Mouse (Mus musculus): Measurements from ENCODE around the gene Bahcc1.

DNA sequence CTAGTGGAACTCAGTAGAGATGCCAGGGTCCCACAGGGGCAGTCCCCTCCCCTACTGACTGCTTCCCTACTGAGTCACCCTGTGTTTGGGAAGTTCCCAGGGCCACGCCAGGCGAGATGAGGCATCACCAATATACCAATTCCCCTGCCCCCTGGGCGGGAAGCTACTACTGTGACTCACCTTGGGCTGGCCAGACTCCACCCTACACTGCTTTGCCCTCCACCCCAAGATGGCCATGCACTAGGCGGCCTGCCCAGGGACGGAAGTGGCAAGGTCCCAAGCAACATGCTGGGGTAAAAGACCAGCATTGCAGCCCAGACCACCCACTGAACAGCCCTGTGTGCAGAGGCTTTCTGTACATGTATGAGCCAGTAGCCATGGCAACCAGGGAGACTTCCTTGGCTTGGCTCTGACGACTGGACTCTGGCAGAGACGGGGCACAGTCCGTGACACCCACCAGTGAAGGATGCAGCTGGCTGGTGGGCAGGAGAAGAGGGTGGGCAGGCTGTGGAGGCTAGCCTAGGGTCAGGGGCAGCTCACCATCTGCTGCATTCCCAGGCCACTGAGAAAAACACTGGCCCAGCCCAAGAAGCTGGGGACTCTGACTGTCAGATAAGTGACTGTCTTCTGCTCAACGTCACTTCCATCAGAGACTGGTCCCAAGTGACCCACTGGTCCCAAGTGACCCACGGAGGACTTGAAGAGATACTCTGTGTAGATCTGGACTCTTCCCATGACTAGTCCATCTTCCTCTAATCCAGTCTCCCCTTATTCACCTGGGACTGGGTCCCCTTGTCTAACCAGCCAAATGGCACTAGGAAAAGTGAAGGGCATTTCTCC is 24.5 kb downstream of the Bahcc1 start:
- TF ChIP-seq CTCF (IDR thresholded peaks at IDR 0.05; ENCODE audit: borderline replicate concordance, extremely low read depth, insufficient read depth, insufficient read length) (no peak), POLR2A (IDR thresholded peaks at IDR 0.05; ENCODE audit: borderline replicate concordance, extremely low read depth, insufficient read depth, insufficient read length, poor library complexity, severe bottlenecking) (no peak)
